Mouse (Mus musculus) midbrain, embryonic 11.5 days (tissue): ENCODE data around the gene Mroh7. TPM values are rescaled to one million over a fixed set of nuclear protein-coding genes. Genes with fewer than 3 reads are reported as not detected.
A peak's percentile ranks its signal among the peaks of the same experiment; 100 is the strongest.

Experiments
- ATAC-seq: fragments of 200-750 bp; cut with Nextera tagmentation; 2 replicates; pipeline ENCODE4 v1.8.0; 2017; ENCODE audit warnings: moderate TSS enrichment, moderate library complexity; ENCODE audit not compliant: low FRiP score
- DNase-seq: peaks from one replicate; pipeline ENCODE4 v3.0.0; 2015; ENCODE audit warnings: low spot score; ENCODE audit errors: missing footprints
- H3K27ac ChIP-seq: fragments of 300-500 bp; sonication (generic); 2 replicates; pipeline ENCODE4 v1.5.1; 2014; ENCODE audit warnings: low read depth, low read length
- H3K27me3 ChIP-seq: fragments of 300-500 bp; sonication (generic); 2 replicates; pipeline ENCODE4 v1.6.1; 2014; ENCODE audit warnings: mild to moderate bottlenecking, low read length, moderate library complexity, mixed read lengths; ENCODE audit not compliant: control insufficient read depth, insufficient read depth
- H3K36me3 ChIP-seq: fragments of 300-500 bp; sonication (generic); 2 replicates; pipeline ENCODE4 v1.6.1; 2014; ENCODE audit warnings: mild to moderate bottlenecking, low read length, moderate library complexity, mixed read lengths; ENCODE audit not compliant: control insufficient read depth, insufficient read depth
- H3K4me1 ChIP-seq: fragments of 300-500 bp; sonication (generic); 2 replicates; pipeline ENCODE4 v1.6.1; 2014; ENCODE audit warnings: low read length; ENCODE audit not compliant: control insufficient read depth, insufficient read depth
- H3K4me2 ChIP-seq: fragments of 300-500 bp; sonication (generic); 2 replicates; pipeline ENCODE4 v1.6.1; 2014; ENCODE audit warnings: mild to moderate bottlenecking, moderate library complexity
- H3K4me3 ChIP-seq: fragments of 300-500 bp; sonication (generic); 2 replicates; pipeline ENCODE4 v1.5.1; 2014; ENCODE audit warnings: low read depth, low read length
- H3K9ac ChIP-seq: fragments of 300-500 bp; sonication (generic); 2 replicates; pipeline ENCODE4 v1.6.1; 2014; ENCODE audit warnings: low read length
- H3K9me3 ChIP-seq: fragments of 300-500 bp; sonication (generic); 2 replicates; pipeline ENCODE4 v1.6.1; 2016; ENCODE audit warnings: low read length; ENCODE audit not compliant: control insufficient read depth
- WGBS: fragments of 180-500 bp; shearing (Covaris S2); extraction: QIAGEN DNeasy Blood & Tissue Kit; methylation state at CpG from one replicate; pipeline ENCODE4 v1.1.7; 2014; 5-methylcytosine and 5-hydroxymethylcytosine counted together
- polyA plus RNA-seq: library from polyadenylated mRNA; unstranded; fragments of >200 nt; fragmentation: Nextera tagmentation; extraction: Ambion mirVana; gene quantifications from 2 replicates; pipeline ENCODE4 v1.2.1, GENCODE M21; 2014

The Mroh7 gene
- polyA plus RNA-seq, 1 experiment from 2014 or later: 0.07 TPM

DNA sequence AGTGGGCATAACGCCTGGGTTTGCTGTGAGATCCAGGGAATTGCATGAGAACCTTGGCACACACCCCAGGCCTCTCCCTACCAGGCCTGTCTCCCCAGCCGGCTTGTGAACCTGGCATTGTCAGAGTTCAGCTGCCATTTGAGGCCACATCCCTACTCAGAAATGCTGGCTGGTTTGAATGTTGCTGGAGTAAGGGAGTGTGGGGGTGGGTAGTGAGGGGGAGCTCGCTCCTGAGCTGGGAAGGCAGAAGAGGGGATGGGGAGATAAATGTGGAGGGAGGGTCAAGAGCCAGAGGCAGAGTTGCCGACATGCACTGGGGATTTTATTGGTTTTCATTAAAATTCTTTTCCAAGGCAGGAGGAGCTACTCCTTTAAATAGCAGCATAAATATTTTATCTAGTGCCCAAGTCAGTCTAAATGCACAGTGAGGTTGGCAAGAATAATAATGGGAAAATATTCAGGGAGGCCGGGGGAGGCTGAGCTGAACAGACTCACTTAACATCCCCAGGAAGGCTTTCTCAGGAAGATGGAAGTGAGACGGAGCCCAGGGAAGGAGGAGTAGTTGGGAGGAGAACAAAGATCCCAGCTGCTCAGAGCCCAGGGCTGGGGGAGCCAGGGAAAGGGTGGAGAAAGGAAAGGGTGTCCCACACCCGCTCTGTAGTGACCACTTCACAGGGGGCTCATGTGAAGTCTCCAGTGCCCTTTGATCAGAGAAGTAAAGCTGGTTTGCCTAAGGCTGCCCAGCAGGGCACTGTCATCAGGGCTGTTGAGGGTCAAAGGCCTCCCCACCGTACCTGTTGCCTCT, 97.2 kb downstream of the Mroh7 start:
- Histone ChIP-seq H3K4me2 (no peak overlapping the region), H3K27ac (no peak overlapping the region), H3K4me1 (0 out of 2 replicates have a peak, but pooled peaks cover 2% of the 10 kb centered on the region), H3K9ac (no peak overlapping the region), H3K9me3 (no peaks in the 10 kb centered on the region), H3K36me3 (no peaks in the 10 kb centered on the region), H3K4me3 (no peak overlapping the region), H3K27me3 (no peaks in the 10 kb centered on the region)
- no peak for ATAC-seq
- peak; percentile 53 for DNase-seq
- 36% methylated on average over 8 of the region's 8 CpGs for WGBS

DNA sequence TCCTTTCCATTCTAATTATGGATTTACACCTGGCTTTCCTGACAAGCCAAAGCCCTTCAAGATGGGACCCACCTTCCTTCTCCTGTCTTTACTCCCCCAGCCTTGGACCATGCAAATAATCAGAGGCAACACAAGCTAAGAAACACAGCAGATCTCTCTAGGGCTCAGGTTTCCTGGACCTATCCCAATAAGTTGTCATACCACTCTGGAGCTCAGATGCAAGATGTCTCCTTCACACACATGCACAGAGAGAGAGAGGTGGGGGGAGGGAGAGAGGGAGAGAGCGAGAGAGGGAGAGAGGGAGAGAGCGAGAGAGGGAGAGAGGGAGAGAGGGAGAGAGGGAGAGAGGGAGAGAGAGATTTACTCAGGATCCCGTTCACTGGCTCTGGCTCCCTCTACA, 98.4 kb downstream of the Mroh7 start:
- Histone ChIP-seq H3K27ac (no peak overlapping the region), H3K27me3 (no peaks in the 10 kb centered on the region), H3K36me3 (no peaks in the 10 kb centered on the region), H3K4me1 (0 out of 2 replicates have a peak, but pooled peaks cover 2% of the 10 kb centered on the region), H3K4me2 (no peak overlapping the region), H3K9ac (no peak overlapping the region), H3K4me3 (no peak overlapping the region), H3K9me3 (no peaks in the 10 kb centered on the region)
- no peak for DNase-seq
- no peak for ATAC-seq
- 60% methylated on average over 1 of the region's 3 CpGs for WGBS

Other genes with a start within 250 kb of the Mroh7 start
- not detected in 2 replicates for gene Bsnd, start 238.6 kb downstream of the Mroh7 start, polyA plus RNA-seq
- 25.0 and 27.1 TPM in 2 replicates for gene Dhcr24, start 169.9 kb downstream of the Mroh7 start, polyA plus RNA-seq
- gene Lexm, start 113.7 kb downstream of the Mroh7 start, polyA plus RNA-seq: 0.18 and 0.25 TPM in 2 replicates
- gene Ttc22, start 108.5 kb downstream of the Mroh7 start, polyA plus RNA-seq: not detected in 2 replicates
- gene Pars2, start 79.9 kb downstream of the Mroh7 start, polyA plus RNA-seq: 11.4 and 12.4 TPM in 2 replicates
- gene Ttc4, start 52.0 kb downstream of the Mroh7 start, polyA plus RNA-seq: 87.9 and 97.3 TPM in 2 replicates
- not detected in 2 replicates for gene Fam151a, start 3.0 kb upstream of the Mroh7 start, polyA plus RNA-seq
- 1.3 TPM in 2 replicates for gene Acot11, start 74.1 kb upstream of the Mroh7 start, polyA plus RNA-seq
- 124 and 132 TPM in 2 replicates for gene Ssbp3, start 179.8 kb upstream of the Mroh7 start, polyA plus RNA-seq